Mouse (Mus musculus) heart, embryonic 11.5 days (tissue): ENCODE data around the gene Gnb5. TPM values are rescaled to one million over a fixed set of nuclear protein-coding genes. Genes with fewer than 3 reads are reported as not detected.
"Not testable (repeated sequence)": the region's sequence is repeated elsewhere in the genome, so short reads cannot be mapped to it uniquely, and the experiment has no call there.

ENCODE experiments used
- ATAC-seq: fragments of 200-750 bp; cut with Nextera tagmentation; replicated peaks from 2 replicates; pipeline ENCODE4 v1.8.0; 2017; ENCODE audit warnings: moderate library complexity; ENCODE audit not compliant: insufficient number of reproducible peaks, low FRiP score, low TSS enrichment
- H3K27ac ChIP-seq: fragments of 300-500 bp; sonication (generic); 2 replicates; pipeline ENCODE4 v1.5.1; 2014; ENCODE audit warnings: mild to moderate bottlenecking, low read depth, low read length
- H3K27me3 ChIP-seq: fragments of 300-500 bp; sonication (generic); 2 replicates; pipeline ENCODE4 v1.6.1; 2014; ENCODE audit warnings: mild to moderate bottlenecking, low read length, mixed read lengths; ENCODE audit not compliant: control insufficient read depth, insufficient read depth
- H3K36me3 ChIP-seq: fragments of 300-500 bp; sonication (generic); 2 replicates; pipeline ENCODE4 v1.6.1; 2014; ENCODE audit warnings: mild to moderate bottlenecking, low read length, moderate library complexity, mixed read lengths; ENCODE audit not compliant: control insufficient read depth, insufficient read depth
- H3K4me1 ChIP-seq: fragments of 300-500 bp; sonication (generic); 2 replicates; pipeline ENCODE4 v1.6.1; 2014; ENCODE audit warnings: low read length; ENCODE audit not compliant: control insufficient read depth, insufficient read depth
- H3K4me2 ChIP-seq: fragments of 300-500 bp; sonication (generic); 2 replicates; pipeline ENCODE4 v1.6.1; 2014; ENCODE audit warnings: mild to moderate bottlenecking, moderate library complexity
- H3K4me3 ChIP-seq: fragments of 300-500 bp; sonication (generic); 2 replicates; pipeline ENCODE4 v1.5.1; 2014; ENCODE audit warnings: low read depth, low read length
- H3K9ac ChIP-seq: fragments of 300-500 bp; sonication (generic); 2 replicates; pipeline ENCODE4 v1.6.1; 2014; ENCODE audit warnings: mild to moderate bottlenecking, low read depth, low read length, moderate library complexity
- H3K9me3 ChIP-seq: fragments of 300-500 bp; sonication (generic); replicated peaks from 2 replicates; pipeline ENCODE4 v1.6.1; 2016; ENCODE audit warnings: low read length; ENCODE audit not compliant: control insufficient read depth
- WGBS: fragments of 180-500 bp; shearing (Covaris S2); extraction: QIAGEN DNeasy Blood & Tissue Kit; methylation state at CpG from one replicate; pipeline ENCODE4 v1.1.7; 2014; ENCODE audit not compliant: insufficient replicate concordance; 5-methylcytosine and 5-hydroxymethylcytosine counted together
- polyA plus RNA-seq: library from polyadenylated mRNA; unstranded; fragments of >200 nt; fragmentation: Nextera tagmentation; extraction: Ambion mirVana; gene quantifications from 2 replicates; pipeline ENCODE4 v1.2.1, GENCODE M21; 2014

Gene Gnb5
- polyA plus RNA-seq, 1 experiment from 2014 or later, result 54.3 TPM

DNA sequence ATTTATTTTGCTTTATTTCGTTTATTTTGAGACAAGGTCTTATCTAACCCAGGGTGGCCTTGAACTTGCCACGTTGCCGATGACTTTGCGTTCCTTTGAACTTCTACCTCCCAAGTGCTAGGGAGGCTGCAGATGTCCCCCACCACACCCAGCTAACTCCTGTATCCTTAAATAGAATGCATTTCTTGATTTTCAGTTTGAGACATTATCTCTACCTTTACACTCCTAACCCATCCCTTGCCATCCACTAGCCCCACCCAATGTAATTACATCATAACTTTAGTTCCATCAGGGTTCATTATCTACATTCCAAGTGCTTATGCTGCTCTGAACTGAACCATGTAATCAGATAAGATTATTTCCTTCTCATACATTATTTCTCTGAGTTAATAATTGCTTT is 49.7 kb downstream of the Gnb5 start:
- H3K4me2 ChIP-seq, result no peak overlapping the region
- no peak for ATAC-seq
- no peaks in the 10 kb centered on the region for H3K9me3 ChIP-seq
- H3K9ac ChIP-seq, result no peak overlapping the region
- H3K27ac ChIP-seq, result no peak overlapping the region
- H3K27me3 ChIP-seq, result no peaks in the 10 kb centered on the region
- no peaks in the 10 kb centered on the region for H3K4me1 ChIP-seq
- no peak overlapping the region for H3K4me3 ChIP-seq
- WGBS, result 81% methylated on average over 4 of the region's 4 CpGs
- H3K36me3 ChIP-seq, result no peaks in the 10 kb centered on the region

DNA sequence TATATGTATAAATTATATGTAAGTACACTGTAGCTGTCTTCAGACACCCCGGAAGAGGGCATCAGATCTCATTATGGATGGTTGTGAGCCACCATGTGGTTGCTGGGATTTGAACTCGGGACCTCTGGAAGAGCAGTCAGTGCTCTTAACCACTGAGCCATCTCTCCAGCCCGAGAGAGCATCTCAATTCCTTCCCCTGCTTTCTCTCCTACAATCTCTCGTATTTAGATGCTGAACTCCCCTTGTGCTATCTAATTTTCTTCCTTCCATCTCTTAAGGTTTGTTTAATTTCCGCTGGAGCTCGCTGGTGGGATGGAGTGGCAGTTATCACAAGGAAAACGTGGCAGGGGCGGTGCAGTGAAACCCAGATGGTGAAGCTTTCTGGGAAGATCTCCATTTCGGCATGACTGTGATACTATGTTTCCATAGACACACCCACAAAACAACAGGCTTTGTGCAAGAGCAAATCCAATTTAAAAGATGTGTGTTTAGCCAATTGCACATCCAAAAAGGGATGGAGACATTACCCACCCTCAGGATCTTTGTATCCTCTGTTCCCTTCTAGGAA is 51.1 kb downstream of the Gnb5 start:
- no peaks in the 10 kb centered on the region for H3K9me3 ChIP-seq
- WGBS, result 64% methylated on average over 9 of the region's 9 CpGs
- no peaks in the 10 kb centered on the region for H3K4me1 ChIP-seq
- H3K4me2 ChIP-seq, result no peak overlapping the region
- H3K27ac ChIP-seq, result no peak overlapping the region
- no peak overlapping the region for H3K9ac ChIP-seq
- H3K4me3 ChIP-seq, result no peak overlapping the region
- no peaks in the 10 kb centered on the region for H3K27me3 ChIP-seq
- H3K36me3 ChIP-seq, result no peaks in the 10 kb centered on the region
- no peak for ATAC-seq

DNA sequence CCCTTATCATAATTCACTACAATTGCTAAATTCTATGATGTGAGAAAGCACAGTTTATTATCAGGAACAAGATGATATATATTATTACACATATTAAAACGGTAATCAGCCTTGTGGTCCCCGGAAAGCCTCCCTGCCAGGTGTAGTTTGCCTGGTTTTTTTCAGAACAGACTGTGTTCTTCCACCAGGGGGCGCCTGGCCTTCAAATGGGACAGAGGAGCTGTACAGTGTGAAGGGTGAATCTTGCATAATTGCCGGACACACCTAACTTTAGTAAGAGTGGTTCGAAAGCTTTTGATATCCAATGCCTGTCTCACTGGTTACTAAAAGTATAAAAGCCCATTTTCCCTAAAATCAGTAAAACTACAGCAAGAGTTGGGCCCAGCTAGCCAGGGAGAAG is 55.6 kb downstream of the Gnb5 start:
- no peak overlapping the region for H3K4me2 ChIP-seq
- ATAC-seq, result no peak
- 38% methylated on average over 5 of the region's 5 CpGs for WGBS
- H3K27me3 ChIP-seq, result no peaks in the 10 kb centered on the region
- H3K4me3 ChIP-seq, result no peak overlapping the region
- no peaks in the 10 kb centered on the region for H3K4me1 ChIP-seq
- H3K9ac ChIP-seq, result no peak overlapping the region
- H3K27ac ChIP-seq, result no peak overlapping the region
- no peaks in the 10 kb centered on the region for H3K36me3 ChIP-seq
- H3K9me3 ChIP-seq, result no peaks in the 10 kb centered on the region

DNA sequence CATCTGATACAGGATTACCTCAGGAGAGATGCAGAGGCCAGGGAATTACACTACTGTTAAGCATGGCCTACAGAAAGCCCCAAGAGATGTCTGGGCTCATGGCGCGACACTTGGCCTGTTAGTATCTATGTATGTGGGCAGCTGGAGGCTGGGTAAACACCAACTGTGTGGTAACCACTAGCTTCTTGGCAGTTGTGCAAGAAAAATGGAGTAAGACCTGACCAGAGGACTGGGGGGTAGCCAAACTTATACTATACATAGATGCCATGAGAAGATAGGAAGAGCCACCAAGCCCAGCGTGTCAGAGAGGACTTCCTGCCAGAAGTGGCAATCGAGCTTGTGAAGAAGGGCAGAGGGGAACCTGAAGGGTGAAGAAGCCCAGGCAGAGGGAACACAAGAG is 56.1 kb downstream of the Gnb5 start:
- no peak for ATAC-seq
- H3K27me3 ChIP-seq, result no peaks in the 10 kb centered on the region
- H3K9me3 ChIP-seq, result no peaks in the 10 kb centered on the region
- no peak overlapping the region for H3K9ac ChIP-seq
- 86% methylated on average over 4 of the region's 4 CpGs for WGBS
- H3K36me3 ChIP-seq, result no peaks in the 10 kb centered on the region
- no peaks in the 10 kb centered on the region for H3K4me1 ChIP-seq
- H3K4me2 ChIP-seq, result no peak overlapping the region
- H3K4me3 ChIP-seq, result no peak overlapping the region
- no peak overlapping the region for H3K27ac ChIP-seq

DNA sequence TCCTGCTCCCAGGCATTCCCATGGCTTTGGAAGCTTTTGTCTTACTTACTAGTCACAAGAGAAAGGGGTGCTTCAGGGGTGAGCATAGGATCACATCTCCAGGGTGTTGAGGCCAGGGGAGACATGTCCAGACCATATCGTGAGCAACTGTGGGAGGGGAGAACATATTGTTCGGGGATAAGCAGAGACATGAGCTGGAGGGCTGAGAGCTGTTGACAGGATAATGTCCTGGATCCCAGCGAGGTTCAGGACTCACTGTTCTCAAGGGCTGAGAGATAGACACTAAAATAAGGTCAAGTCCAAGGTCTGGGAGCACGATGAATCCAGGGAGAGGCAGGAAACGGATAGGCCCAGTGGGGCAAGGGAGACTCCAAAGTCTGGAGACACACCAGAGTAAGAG is 56.9 kb downstream of the Gnb5 start:
- H3K36me3 ChIP-seq, result no peaks in the 10 kb centered on the region
- no peaks in the 10 kb centered on the region for H3K4me1 ChIP-seq
- H3K9ac ChIP-seq, result no peak overlapping the region
- H3K4me3 ChIP-seq, result no peak overlapping the region
- no peak overlapping the region for H3K27ac ChIP-seq
- ATAC-seq, result no peak
- H3K27me3 ChIP-seq, result no peaks in the 10 kb centered on the region
- no peak overlapping the region for H3K4me2 ChIP-seq
- 44% methylated on average over 5 of the region's 5 CpGs for WGBS
- no peaks in the 10 kb centered on the region for H3K9me3 ChIP-seq

DNA sequence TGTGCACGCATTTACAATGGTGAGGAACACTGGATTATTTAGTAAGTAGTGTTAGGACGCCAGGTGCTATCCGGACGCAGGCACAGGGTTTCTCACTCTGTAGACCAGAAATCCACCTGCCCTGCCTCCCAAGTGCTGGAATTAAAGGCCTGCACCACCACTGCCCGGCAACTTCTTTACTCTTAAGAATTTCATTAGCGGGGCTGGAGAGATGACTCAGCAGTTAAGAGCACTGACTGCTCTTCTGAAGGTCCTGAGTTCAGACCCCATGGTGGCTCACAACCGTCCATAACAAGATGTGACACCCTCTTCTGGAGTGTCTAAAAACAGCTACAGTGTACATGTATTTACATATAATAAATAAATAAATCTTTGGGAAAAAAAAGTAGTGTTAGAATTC is 57.6 kb downstream of the Gnb5 start:
- WGBS, result 64% methylated on average over 7 of the region's 7 CpGs
- not testable (repeated sequence) for ATAC-seq, H3K36me3 ChIP-seq, H3K27me3 ChIP-seq, H3K4me2 ChIP-seq, H3K4me3 ChIP-seq, H3K27ac ChIP-seq, H3K9me3 ChIP-seq, H3K9ac ChIP-seq, H3K4me1 ChIP-seq

DNA sequence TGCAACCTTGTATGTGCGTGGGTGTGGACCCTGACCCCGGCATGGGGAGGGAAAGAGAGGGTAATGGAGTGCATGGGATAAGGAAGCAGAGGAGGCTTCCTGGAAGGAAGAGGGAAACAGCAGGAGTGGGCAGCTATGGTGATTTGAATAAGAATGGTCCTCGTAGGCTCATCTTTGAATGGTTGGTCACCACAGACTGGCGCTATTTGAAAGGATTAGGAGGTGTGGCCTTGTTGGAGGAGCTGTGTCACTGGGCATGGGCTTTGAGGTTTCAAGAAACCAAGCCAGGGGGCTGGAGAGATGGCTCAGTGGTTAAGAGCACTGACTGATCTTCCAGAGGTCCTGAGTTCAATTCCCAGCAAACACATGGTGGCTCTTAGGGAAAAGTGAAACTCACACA is 59.1 kb downstream of the Gnb5 start:
- Histone ChIP-seq H3K4me3 (no peak overlapping the region), H3K4me1 (no peaks in the 10 kb centered on the region), H3K9me3 (no peaks in the 10 kb centered on the region), H3K36me3 (no peaks in the 10 kb centered on the region), H3K27me3 (no peaks in the 10 kb centered on the region), H3K9ac (no peak overlapping the region), H3K4me2 (no peak overlapping the region), H3K27ac (no peak overlapping the region)
- ATAC-seq, result no peak
- 80% methylated on average over 4 of the region's 4 CpGs for WGBS

DNA sequence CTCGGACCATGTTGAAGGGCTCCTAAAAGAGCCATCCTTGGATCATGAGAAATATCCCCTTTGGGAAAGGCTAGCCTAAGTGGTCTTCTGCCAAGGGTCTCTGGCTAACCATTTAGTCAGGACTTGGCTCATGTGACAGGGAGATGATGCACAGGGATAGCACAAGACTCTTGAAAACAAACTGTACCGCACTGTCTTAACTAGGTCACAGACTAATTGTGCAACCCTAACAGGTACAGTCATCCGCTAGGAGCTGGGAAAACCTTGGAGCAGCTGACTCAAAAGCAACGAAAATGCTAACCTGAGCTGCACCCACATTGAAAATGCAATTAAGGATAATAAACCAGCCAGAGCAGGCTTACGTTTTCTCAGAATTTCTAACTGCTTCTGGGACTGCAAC is 60.1 kb downstream of the Gnb5 start:
- Histone ChIP-seq H3K4me2 (no peak overlapping the region), H3K9ac (no peak overlapping the region), H3K4me1 (no peaks in the 10 kb centered on the region), H3K27me3 (no peaks in the 10 kb centered on the region), H3K9me3 (no peaks in the 10 kb centered on the region), H3K27ac (no peak overlapping the region), H3K36me3 (no peaks in the 10 kb centered on the region), H3K4me3 (no peak overlapping the region)
- 73% methylated on average over 5 of the region's 5 CpGs for WGBS
- no peak for ATAC-seq

DNA sequence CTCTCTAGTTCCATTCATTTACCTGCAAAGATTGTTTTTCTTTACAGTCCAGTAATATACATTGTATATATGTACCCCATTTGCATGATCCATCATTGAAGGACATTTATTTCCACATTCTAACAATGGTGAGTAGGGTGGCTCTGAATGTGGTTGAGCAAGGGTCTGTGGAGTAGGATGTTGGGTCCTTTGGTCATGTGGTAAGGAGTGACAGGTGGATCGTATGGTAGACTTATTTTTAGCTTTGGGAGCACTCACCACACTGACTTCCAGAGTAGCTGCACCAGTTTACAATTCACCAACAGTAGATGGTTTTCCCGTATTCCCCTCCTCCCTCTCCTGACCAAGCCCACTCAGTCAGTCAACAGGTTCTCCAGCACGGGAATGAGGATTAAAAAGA is 62.7 kb downstream of the Gnb5 start:
- H3K4me2 ChIP-seq, result no peak overlapping the region
- WGBS, result 49% methylated on average over 3 of the region's 3 CpGs
- ATAC-seq, result no peak
- no peak overlapping the region for H3K4me3 ChIP-seq
- no peaks in the 10 kb centered on the region for H3K4me1 ChIP-seq
- H3K27me3 ChIP-seq, result no peaks in the 10 kb centered on the region
- no peak overlapping the region for H3K27ac ChIP-seq
- H3K36me3 ChIP-seq, result no peaks in the 10 kb centered on the region
- no peaks in the 10 kb centered on the region for H3K9me3 ChIP-seq
- H3K9ac ChIP-seq, result no peak overlapping the region
